Mouse (Mus musculus) stomach, postnatal 0 days (tissue): ENCODE data around the gene Trim30b. TPM values are rescaled to one million over a fixed set of nuclear protein-coding genes. Genes with fewer than 3 reads are reported as not detected.
A peak's percentile ranks its signal among the peaks of the same experiment; 100 is the strongest.
"Not testable (repeated sequence)": the region's sequence is repeated elsewhere in the genome, so short reads cannot be mapped to it uniquely, and the experiment has no call there.

Experiments used
- ATAC-seq: fragments of 200-750 bp; cut with Nextera tagmentation; 2 replicates; pipeline ENCODE4 v1.8.0; 2017; ENCODE audit not compliant: low FRiP score, low TSS enrichment
- DNase-seq: peaks from one replicate; pipeline ENCODE4 v3.0.0-alpha.2; 2016; ENCODE audit warnings: low spot score
- H3K27ac ChIP-seq: fragments of 300-500 bp; sonication (generic); replicated peaks from 2 replicates; pipeline ENCODE4 v1.5.1; 2014; ENCODE audit warnings: mild to moderate bottlenecking, control low read depth
- H3K27me3 ChIP-seq: fragments of 300-500 bp; sonication (generic); 2 replicates; pipeline ENCODE4 v1.6.1; 2014; ENCODE audit warnings: low read length; ENCODE audit not compliant: control insufficient read depth, insufficient read depth
- H3K36me3 ChIP-seq: fragments of 300-500 bp; sonication (generic); 2 replicates; pipeline ENCODE4 v1.6.1; 2014; ENCODE audit warnings: low read length, mixed read lengths; ENCODE audit not compliant: control insufficient read depth, insufficient read depth
- H3K4me1 ChIP-seq: fragments of 300-500 bp; sonication (generic); replicated peaks from 2 replicates; pipeline ENCODE4 v1.6.1; 2014; ENCODE audit warnings: antibody characterized with exemption; ENCODE audit not compliant: control insufficient read depth, insufficient read depth
- H3K4me2 ChIP-seq: fragments of 300-500 bp; sonication (generic); replicated peaks from 2 replicates; pipeline ENCODE4 v1.6.1; 2014; ENCODE audit warnings: low read depth, mild to moderate bottlenecking, control low read depth, moderate library complexity
- H3K4me3 ChIP-seq: fragments of 300-500 bp; sonication (generic); 2 replicates; pipeline ENCODE4 v1.5.1; 2014; ENCODE audit warnings: low read depth, low read length, control low read depth
- H3K9ac ChIP-seq: fragments of 300-500 bp; sonication (generic); 2 replicates; pipeline ENCODE4 v1.6.1; 2014; ENCODE audit warnings: mild to moderate bottlenecking, low read length, control low read depth, mixed read lengths
- H3K9me3 ChIP-seq: fragments of 300-500 bp; sonication (generic); 2 replicates; pipeline ENCODE4 v1.6.1; 2016; ENCODE audit warnings: low read length; ENCODE audit not compliant: control insufficient read depth
- CTCF ChIP-seq: IDR thresholded peaks from 2 replicates; pipeline ENCODE4 v1.5.1; 2016; ENCODE audit warnings: antibody characterized with exemption, low read depth, mild to moderate bottlenecking, moderate library complexity
- EP300 ChIP-seq: optimal IDR thresholded peaks from 2 replicates; pipeline ENCODE3; 2016; ENCODE audit warnings: antibody characterized with exemption
- WGBS: fragments of 180-500 bp; shearing (Covaris S2); extraction: QIAGEN DNeasy Blood & Tissue Kit; methylation state at CpG from one replicate; pipeline ENCODE4 v1.1.7; 2014; 5-methylcytosine and 5-hydroxymethylcytosine counted together
- polyA plus RNA-seq: library from polyadenylated mRNA; unstranded; fragments of >200 nt; fragmentation: Nextera tagmentation; extraction: Ambion mirVana; gene quantifications from 2 replicates; pipeline ENCODE4 v1.2.1, GENCODE M21; 2015

Trim30b gene
- polyA plus RNA-seq, 1 experiment from 2014 or later: 0.12 TPM

GRCm38 (mm10) chr7:104322028-104322427 is 47.7 kb downstream of the Trim30b start:
- Histone ChIP-seq H3K4me2 (no peak overlapping the region), H3K9ac (no peak overlapping the region), H3K27ac (no peak overlapping the region), H3K27me3 (no peaks in the 10 kb centered on the region), H3K4me3 (no peak overlapping the region), H3K36me3 (no peaks in the 10 kb centered on the region), H3K4me1 (no peaks in the 10 kb centered on the region), H3K9me3 (no peaks in the 10 kb centered on the region)
- ATAC-seq (no peak), DNase-seq (no peak)
- 56% methylated on average over 9 of the region's 9 CpGs for WGBS
- TF ChIP-seq CTCF (no peak), EP300 (no peak)

GRCm38 (mm10) chr7:104315369-104316080 is 54.2 kb downstream of the Trim30b start, which contains the start of gene Trim12a:
TSS of gene Trim12a (minus strand) at chr7:104315466.
- not testable (repeated sequence) for H3K27me3 ChIP-seq, H3K4me1 ChIP-seq, DNase-seq, H3K9me3 ChIP-seq, H3K36me3 ChIP-seq
- whole genome bisulfite sequencing: 11% methylated on average over 4 of the region's 4 CpGs
- peak; percentile 98 for ATAC-seq
- H3K4me2 ChIP-seq: peak within 1 kb of the TSS; percentile 51
- H3K27ac ChIP-seq: peak within 1 kb of the TSS; percentile 61; the same call in 1 of the 2 replicates
- H3K9ac ChIP-seq: peak within 1 kb of the TSS; percentile 56
- H3K4me3 ChIP-seq: peak within 1 kb of the TSS; percentile 47

GRCm38 (mm10) chr7:104314796-104315353 is 54.8 kb downstream of the Trim30b start:
- Histone ChIP-seq H3K27ac (peak overlapping the region; percentile 61; the same call in 1 of the 2 replicates), H3K4me2 (peak overlapping the region; percentile 51), H3K4me1 (no peaks in the 10 kb centered on the region), H3K36me3 (no peaks in the 10 kb centered on the region), H3K4me3 (peak overlapping the region; percentile 47), H3K9ac (peak overlapping the region; percentile 56), H3K27me3 (no peaks in the 10 kb centered on the region), H3K9me3 (no peaks in the 10 kb centered on the region)
- peak; percentile 75 for ATAC-seq
- TF ChIP-seq EP300 (no peak), CTCF (no peak)
- peak; percentile 20 for DNase-seq
- WGBS: 9% methylated on average over 15 of the region's 15 CpGs

Other genes starting within 250 kb of the Trim30b start
- not detected in 2 replicates for gene Ubqln5, start 240.1 kb downstream of the Trim30b start, polyA plus RNA-seq
- gene Olfr643, start 232.5 kb downstream of the Trim30b start, polyA plus RNA-seq: not detected in 2 replicates
- not detected in 2 replicates for gene Ubqln3, start 226.6 kb downstream of the Trim30b start, polyA plus RNA-seq
- not detected in 2 replicates for gene Ubqlnl, start 219.3 kb downstream of the Trim30b start, polyA plus RNA-seq
- gene Olfm5, start 205.1 kb downstream of the Trim30b start, polyA plus RNA-seq: not detected in 2 replicates
- 0.07 and 0.08 TPM in 2 replicates for gene Olfr648, start 186.5 kb downstream of the Trim30b start, polyA plus RNA-seq
- gene Olfr649, start 173.9 kb downstream of the Trim30b start, polyA plus RNA-seq: not detected in 2 replicates
- gene Trim6, start 151.1 kb downstream of the Trim30b start, polyA plus RNA-seq: 0.74 and 0.83 TPM in 2 replicates
- gene Trim34a, start 125.4 kb downstream of the Trim30b start, polyA plus RNA-seq: 2.0 and 2.7 TPM in 2 replicates
- gene Trim5, start 81.8 kb downstream of the Trim30b start, polyA plus RNA-seq: 0.35 and 0.51 TPM in 2 replicates
- 5.8 and 6.8 TPM in 2 replicates for gene Trim12a, start 54.4 kb downstream of the Trim30b start, polyA plus RNA-seq
- gene Trim34b, start 40.4 kb downstream of the Trim30b start, polyA plus RNA-seq: not detected in 2 replicates
- gene Trim12c, start 16.5 kb downstream of the Trim30b start, polyA plus RNA-seq: 1.1 and 1.2 TPM in 2 replicates
- gene Trim30c, start 31.0 kb upstream of the Trim30b start, polyA plus RNA-seq: 0.08 and 0.11 TPM in 2 replicates
- 1.2 and 1.6 TPM in 2 replicates for gene Trim30a, start 95.3 kb upstream of the Trim30b start, polyA plus RNA-seq
- 0.87 and 1.0 TPM in 2 replicates for gene Trim30d, start 138.0 kb upstream of the Trim30b start, polyA plus RNA-seq
- gene Olfr651, start 180.2 kb upstream of the Trim30b start, polyA plus RNA-seq: not detected in 2 replicates
- not detected in 2 replicates for gene Olfr652, start 191.0 kb upstream of the Trim30b start, polyA plus RNA-seq
- not detected in 2 replicates for gene Olfr653, start 207.4 kb upstream of the Trim30b start, polyA plus RNA-seq
- not detected in 2 replicates for gene Olfr654, start 217.1 kb upstream of the Trim30b start, polyA plus RNA-seq
- not detected in 2 replicates for gene Olfr655, start 231.9 kb upstream of the Trim30b start, polyA plus RNA-seq
- not detected in 2 replicates for gene Olfr656, start 244.1 kb upstream of the Trim30b start, polyA plus RNA-seq